Mouse (Mus musculus): ENCODE results near the gene Chac1.

Chac1 gene

DNA sequence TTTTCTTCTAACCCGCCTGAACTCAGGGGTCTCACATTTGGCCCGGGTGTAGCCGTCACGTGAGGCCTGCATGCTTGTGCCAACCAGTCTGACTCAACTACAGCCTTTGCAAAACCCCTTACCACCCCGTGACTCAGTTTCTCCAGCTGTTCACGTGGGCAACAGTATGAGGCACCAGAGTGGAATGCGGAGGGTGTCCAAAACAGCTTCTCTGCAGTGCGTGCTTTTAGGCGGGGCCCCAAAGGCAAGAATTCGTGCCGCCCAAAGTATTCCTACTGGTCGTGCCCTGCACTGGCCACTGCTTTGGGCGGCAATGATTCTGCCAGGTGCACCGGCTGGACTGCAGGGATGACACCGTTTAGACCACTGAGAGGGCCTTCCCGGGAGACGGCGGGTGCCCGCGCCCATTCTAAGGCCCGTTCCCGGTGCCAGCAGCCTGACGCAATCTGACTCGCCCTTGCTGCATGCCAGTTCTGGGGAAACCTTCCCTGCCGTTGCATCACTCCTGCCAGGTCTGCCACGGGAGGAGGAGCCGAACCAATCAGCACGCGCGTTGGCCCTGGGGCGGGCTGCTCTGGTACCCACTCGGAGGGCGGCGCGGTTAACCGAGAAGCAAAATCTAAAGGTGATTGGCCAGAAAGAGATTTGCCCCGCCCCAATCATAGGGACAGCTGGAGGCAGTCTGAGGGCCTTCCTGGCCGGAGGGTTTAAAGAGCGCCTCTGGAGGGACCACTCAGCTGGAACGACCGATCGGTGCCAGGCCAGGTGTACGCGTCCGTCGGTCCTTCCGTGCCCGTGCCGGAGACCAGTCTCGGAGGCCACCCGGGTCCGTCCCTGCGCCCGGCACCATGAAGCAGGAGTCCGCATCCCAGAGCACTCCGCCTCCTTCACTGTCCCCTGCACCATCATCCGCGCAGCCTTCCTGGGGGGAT is at the start of gene Chac1:
Gene Chac1, plus strand, starts transcription at position 675 of the 932 bp plus-strand sequence.
- DNase-seq (ENCODE audit: low read depth, low spot score) = peak; percentile 94

DNA sequence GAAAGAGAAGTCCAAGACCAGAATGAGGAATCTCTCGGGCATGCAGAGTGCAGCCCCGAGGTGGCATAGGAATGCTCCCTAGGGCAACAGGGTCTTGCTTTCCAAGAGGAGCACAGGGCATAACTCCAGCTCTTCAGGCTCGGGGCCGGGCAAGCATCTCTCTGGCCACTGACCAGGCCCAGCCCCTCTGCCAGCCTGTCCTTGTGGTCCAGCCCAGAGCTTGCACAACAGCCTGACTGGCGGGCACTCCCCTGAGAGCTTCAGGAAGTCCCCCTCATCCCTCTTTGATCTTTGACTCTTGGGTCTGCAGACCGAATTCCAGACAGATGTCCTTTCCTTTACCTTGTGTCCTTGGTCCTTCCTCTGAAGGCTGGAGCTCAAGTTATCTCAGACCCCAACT is 48.2 kb upstream of the Chac1 start:
- no peak for DNase-seq (ENCODE audit: low read depth, low spot score)

DNA sequence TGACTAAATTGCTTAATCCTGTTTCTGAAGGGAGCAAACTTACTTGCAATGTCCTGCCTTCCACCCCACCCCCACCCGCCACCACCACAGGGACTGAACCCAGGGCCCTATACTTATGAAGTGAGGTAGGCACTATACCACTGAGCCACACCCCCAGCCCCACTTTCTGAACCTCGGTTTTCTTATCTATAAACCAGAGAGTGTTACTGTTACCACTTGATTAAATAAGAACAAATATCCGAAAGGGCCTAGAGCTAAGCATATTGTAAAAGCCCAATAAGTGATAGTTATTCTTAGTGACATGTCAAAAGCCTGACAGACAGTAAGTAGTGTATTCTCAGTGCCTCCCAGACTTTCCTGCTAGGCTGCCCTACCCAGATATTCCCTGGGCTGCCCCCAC is 46.6 kb upstream of the Chac1 start:
- no peak for DNase-seq (ENCODE audit: low read depth, low spot score)

DNA sequence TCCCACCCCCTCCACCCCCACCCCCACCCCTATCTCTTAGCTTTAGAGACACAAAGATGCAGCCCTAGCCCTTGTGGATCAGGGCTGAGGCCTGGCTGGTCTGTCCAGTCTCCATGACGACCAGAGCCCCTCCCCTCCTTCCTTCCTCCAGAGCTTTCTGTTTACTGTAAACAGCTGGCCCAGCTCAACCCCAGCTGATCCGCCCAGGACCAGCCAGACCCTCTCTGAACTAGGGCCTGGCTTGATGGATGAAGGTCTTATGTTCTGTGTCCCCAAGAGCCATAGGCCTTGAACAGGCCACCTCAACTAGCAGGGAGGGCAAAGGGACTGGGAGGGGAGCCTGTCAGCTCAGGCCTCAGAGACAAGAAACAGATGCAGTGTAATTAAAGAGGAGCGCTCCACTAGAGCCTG is 46.2 kb upstream of the Chac1 start:
- peak; percentile 88 for DNase-seq (ENCODE audit: low read depth, low spot score)

DNA sequence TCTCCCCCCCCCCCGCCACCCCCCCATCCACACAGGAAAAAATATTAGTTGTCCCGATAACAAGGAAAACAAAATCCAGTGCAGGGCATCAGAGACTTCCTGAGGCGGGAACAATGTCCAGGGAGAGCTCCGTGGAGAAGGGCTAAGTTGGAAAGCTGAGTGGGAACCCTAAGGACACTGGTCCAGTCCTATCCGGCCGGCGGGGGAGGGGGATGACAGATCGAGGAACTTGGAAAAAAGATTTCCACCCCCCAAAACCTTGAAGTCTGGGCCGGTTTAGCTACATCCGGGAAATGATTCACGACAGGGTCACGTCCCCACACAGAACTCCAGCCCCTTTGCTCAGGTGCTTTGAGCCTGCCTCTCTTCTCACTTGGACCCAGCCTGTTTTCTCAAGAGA is 39.5 kb upstream of the Chac1 start:
- no peak for DNase-seq (ENCODE audit: low read depth, low spot score)

DNA sequence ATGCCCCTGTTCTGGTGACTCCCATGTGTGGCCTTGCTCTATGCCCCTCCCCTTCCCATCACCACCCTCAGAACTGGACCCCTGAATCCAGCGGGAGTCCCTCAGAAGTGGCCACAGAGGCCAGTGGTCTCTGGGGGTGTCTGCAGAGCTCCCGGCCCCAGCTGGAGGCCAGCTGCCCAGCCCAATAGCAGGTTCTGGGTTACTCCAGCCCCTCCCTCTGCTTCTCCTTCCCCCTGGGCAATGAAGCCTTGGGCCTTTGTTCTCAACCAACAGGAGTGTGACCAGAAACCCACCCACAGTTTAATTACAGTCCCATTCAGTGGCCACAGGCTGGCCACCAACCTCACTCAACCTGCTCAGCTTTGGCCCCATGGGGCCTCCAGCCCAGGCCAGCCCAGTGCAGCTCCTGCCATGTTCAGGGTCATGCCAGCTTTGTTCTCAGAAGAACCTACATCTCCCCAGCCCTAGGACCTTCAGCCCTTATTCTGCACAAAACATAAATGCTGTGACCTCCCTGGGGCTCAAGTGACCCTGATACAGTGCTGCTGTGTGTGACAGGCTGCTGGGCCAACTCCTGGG is 38.6 kb upstream of the Chac1 start:
- no peak for DNase-seq (ENCODE audit: low read depth, low spot score)

DNA sequence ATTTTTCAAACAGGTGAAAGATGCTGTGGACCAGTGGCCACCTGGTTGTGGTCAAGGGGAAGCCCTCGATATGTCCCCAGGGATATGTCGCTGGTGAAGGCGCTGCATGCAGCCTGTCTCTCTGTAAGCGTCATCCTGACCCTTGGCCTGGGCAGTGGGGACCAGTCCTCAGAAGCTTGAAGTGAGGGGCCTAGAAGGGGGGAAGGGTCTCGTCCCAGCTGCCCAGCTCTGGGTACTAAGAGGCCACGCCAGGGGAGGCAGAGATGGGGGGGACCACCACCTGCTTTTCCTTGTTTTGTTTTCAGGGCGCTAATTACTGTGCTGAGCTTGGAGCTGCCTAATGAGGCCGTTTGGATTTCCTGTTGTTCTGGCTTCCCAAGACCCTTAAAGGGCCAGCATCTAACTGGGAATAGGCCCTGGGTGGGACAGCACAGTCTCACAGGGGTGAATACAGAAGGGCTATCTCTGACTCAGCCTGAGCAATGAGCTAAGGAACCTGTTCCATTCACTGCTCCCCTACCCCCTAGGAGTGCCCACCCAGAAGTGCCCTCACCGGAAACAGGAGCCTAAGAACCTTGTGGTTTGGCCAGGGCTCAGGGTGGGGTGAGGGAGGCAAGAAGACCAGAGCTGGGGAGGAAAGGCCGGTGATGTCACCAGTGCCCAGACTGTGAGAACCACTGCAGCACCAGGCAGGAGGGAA is 37.1 kb upstream of the Chac1 start:
- no peak for DNase-seq (ENCODE audit: low read depth, low spot score)

DNA sequence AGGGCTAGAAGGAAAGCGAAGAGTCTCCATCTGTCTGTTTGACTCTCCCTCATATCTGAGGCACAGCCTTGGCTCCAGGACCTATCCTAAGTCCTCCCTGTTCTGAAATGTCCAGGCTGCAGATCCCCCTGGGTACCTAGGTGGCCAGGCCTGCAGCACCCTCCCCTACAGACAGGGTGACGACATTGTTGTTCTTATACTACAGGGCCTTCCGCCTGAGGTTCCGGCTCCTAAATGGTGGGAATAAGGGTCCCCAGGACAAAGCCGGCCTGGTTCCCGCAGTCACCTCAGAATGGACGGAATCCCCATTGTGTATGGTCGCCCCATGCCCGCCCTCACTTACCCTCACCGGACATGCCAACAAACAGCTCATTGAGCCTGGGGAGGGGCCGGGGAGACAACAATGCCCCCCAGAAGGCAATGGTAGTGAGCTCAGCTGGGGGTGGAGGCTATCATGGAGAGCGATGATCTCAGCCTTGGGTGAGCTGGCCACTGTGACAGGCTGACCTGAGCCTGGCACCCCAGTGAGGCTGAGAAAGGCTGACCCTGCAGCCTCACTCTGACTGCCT is 36.2 kb upstream of the Chac1 start:
- no peak for DNase-seq (ENCODE audit: low read depth, low spot score)

DNA sequence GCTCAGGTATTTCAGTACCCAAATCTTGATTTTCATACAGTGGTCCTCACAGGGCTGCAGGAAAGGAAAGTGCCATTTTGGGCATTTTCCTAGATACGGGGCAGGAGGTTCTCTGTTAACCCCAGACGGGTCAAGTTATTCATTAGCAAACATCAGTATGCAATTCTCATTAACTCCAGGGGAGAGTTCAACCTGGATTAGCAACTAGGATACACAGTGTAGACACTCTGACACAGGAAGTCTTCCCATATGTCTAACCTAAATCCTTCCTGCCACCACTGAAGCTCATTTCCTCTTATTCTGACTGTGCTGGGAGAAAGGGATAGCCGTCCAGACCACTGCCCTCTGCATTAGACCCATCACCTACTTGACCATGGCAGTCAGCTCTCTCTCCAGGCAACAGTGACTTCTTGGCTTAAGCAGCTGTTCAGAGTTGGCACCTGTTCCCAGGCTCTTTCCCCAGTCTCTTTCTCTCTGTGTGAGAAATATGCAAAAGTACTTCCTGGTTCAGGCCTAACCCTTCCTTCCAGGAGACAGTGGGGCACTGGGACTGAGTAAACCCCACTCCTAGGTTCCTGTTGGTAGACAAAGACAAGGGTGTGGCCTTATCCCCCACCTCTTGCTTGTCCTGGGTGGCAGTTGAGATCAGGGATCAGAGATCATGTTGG is 32.9 kb upstream of the Chac1 start:
- DNase-seq (ENCODE audit: low read depth, low spot score) = no peak

DNA sequence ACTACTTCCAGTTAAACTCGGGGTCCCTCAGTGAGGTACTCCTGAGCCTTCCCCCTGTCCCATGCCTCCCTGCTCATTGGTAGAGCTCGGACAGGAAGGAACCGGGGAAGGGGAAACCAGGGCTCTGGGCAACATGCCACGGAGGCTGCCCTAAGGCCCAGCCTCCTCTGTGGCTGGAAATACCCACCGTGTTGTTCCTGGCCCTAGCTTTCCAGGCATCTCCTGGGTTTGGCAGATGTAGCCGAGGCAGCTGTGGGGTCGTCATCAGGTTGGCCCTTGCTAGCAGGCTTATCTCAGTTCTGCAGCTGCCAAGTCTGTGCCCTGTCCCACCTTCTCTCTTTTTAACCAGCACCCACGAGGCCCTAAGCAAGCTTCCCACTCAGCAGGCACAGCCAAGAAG is 30.5 kb upstream of the Chac1 start:
- DNase-seq (ENCODE audit: low read depth, low spot score) = no peak

DNA sequence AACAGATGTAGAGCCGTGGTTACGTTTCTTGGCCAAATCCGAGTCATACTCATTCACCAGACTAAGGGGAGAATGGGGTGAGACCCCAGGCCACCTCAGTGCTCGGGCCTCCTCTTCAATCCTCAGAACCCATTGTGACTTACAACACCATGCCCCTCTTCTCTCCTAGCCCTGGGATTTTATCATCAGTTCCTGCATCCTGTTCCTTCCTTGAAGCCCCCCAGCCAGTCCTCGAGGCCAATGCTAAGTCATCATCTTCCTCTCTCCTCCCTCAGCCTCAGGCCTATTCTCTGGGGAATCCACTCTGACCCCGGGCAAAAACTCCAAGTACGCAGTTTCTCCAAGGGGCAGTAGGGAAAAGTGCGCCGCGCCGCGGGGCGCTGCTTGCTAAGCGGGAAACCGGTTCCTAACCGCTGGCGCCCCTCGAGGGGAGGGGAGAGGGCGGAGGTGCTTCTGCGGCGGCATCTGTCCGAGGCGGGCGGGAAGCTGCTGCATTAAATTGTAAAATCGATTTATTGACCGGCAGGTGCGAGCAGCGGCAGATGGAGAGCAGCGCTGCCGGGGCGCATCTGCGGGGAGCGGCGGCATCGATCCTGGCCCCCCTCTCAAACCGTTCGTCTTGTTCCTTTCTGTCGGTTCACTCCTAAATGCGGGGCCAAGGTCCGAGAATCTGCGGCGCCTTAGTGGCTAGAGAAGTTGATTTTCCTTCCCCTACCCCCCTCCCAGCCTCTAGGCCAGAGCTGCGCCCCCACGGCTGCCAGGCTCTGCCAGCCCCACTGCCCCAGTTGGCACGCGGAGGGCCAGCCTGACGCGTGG is 29.1 kb upstream of the Chac1 start:
- DNase-seq (ENCODE audit: low read depth, low spot score) = peak; percentile 62

DNA sequence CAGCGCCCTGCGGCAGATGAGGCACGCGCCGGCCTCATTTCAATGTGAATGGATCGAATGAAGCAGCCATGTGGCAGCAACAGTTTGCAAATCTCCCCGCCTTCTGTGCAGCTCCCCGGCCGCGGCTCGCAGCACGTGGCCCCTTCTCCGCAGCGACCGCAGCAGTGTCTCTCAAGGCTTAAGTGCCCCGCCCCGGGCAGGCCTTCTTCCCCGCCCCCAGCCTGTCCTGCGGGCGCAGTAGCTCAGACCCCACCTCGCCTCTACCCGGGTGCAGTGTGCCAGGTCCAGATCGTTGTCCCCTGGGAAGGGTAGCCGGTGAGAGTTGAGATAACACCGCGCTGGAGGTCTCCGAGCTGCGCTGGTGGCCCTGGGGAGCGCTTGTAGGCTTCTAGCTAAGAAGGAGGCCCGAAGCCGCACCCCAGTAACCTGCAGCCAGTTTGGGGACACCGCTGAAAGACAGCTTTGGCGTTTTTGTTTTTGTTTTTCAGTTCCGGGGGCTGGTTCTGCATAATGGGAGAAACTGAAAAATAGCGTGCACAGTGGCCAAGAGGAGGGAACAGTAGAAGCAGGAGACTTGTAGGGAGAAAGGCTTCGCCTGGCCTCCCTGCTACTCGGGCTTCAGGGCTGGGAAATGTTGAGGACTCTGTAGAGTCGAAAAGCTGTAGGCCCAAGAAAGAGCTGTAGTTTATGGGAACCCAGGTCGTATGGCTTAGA is 28.3 kb upstream of the Chac1 start:
- DNase-seq (ENCODE audit: low read depth, low spot score) = peak; percentile 90

DNA sequence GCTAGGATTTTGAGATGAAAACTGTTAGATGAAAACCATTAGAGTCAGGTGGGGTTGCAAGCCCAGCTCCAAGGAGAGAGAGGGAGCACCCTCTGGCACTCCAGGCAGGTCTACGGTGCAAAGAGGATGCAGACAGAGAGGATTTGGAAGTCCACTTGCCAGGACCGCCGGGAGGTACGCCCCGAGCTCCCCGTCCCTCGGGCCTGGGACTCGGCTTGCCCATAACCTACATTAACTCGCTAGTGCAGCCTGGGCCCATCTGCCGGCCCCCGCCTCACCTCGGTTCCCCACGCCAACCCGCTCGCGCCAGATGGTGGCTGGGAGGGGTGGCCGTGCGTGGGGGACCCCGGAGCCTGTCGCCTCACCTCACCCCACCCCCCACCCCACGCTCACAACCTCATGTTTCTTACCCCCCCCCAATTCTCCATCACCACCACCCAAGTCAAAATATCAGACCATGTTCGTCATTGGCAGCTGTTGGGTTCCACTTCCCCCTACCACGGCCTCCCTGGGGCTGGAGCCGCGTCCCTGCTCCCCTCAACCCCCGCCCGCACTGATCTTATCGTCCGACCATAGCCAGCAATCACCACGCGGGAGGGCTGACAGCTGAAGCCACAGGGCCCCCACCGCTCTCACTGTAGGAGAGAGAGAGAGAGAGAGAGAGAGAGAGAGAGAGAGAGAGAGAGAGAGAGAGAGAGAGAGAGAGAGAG is 27.0 kb upstream of the Chac1 start:
- no peak for DNase-seq (ENCODE audit: low read depth, low spot score)

DNA sequence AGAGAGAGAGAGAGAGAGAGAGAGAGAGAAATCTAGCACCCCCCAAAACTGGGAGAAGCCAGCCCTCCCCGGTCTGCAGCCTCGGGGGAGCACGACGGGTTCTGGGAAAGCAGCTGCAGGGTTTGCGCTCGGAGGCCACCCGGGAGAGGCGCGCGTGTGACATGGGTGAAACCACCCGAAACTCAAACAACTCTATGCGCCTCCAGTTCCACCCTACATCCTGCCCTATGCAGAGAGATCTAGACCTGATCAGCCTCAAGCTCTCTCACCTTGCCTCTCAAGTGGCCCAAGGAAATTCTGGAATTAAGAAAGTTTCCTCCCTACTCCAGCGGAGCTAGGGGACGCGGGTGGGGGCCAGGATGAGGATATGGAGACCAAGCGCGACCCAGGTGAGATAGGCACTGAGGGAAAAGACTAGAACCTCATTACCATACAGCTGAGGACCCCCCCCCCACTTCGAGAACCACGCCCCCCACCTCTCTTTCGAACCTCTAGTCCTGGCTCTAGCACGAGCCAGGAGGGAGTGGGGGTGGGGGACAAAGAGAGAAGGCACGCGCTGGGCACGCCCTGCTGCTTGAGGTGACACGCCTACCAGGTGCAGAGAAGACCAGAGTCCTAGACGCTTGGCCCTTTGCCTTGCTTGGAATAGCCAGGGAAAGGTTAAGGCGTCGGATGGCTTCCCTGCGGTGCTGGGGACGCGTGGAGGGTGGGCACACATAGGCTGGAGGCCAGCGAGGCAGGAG is 26.3 kb upstream of the Chac1 start:
- DNase-seq (ENCODE audit: low read depth, low spot score) = peak; percentile 82

DNA sequence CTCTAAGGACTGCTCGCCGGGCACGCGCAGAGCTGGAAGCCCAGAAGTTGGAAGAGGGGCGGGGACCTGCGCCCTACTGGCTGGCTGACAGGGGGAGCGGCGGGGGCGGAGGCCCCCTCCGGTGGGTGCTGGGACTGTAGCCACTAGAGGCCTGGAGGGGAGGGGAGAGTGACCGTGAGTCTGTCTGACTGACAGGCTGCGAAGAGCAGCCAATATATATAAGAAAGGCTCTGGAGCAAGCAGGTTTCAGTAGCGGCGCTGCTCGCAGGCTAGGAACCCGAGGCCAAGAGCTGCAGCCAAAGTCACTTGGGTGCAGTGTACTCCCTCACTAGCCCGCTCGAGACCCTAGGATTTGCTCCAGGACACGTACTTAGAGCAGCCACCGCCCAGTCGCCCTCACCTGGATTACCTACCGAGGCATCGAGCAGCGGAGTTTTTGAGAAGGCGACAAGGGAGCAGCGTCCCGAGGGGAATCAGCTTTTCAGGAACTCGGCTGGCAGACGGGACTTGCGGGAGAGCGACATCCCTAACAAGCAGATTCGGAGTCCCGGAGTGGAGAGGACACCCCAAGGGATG is 25.4 kb upstream of the Chac1 start, which contains the start of gene Dll4:
Gene Dll4, plus strand, starts transcription at position 217 of the 576 bp plus-strand sequence.
- DNase-seq (ENCODE audit: low read depth, low spot score) = peak; percentile 82

DNA sequence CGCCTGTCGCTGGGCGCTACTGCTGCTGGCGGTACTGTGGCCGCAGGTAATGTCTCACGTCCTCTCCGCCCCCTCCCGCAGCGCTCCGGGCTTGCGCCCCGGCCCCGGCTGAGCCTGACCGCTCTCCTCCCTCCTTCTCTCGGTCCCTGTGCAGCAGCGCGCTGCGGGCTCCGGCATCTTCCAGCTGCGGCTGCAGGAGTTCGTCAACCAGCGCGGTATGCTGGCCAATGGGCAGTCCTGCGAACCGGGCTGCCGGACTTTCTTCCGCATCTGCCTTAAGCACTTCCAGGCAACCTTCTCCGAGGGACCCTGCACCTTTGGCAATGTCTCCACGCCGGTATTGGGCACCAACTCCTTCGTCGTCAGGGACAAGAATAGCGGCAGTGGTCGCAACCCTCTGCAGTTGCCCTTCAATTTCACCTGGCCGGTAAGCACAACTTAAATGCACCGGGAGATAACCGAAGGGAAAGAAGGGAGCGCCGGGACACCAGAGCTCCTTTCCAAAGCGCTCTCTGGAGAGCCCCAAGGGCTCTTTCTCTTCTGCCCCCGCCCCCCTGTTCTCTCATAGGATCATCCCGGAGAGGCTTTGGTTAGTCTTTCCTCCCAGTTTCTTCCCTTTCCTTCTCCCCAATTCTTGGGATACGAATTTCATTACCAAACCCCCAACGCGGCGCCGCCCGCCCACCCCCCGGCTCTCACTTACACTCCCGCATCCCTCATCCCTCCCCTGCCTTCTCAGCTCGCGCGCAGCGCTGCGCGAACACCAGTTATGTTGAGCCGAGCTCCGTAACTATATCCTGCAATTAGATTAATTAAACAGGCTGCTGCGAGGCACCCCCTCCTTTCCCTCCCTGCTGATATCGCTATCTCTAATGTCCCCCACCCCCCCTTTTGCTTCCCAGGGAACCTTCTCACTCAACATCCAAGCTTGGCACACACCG is 24.6 kb upstream of the Chac1 start:
- peak; percentile 44 for DNase-seq (ENCODE audit: low read depth, low spot score)

DNA sequence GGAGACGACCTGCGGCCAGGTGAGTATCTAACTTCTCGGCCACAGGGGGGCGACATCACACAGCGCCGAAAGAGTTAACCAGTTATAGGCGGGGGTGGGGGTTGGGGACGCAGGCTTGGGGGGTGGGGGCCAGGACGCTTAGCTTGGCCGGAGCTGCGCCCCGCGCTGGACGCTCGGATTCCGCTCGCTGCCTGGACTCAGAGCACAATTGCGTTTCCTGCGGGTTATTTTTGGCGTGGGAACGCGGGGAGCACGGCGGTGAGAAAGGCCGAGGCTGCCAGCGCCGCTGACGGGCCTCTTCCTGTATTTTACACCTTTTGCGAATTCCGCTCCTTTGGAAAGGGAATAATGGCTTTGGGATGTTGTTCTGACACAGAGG is 23.9 kb upstream of the Chac1 start:
- peak; percentile 71 for DNase-seq (ENCODE audit: low read depth, low spot score)

Measured in ZHBTc4 (cell line).